Mouse (Mus musculus): Measurements from ENCODE around the gene Bmi1. TPM values are rescaled to one million over a fixed set of nuclear protein-coding genes. Genes with fewer than 3 reads are reported as not detected.

Bmi1 gene
- 9.0 and 13.0 TPM in 2 replicates for polyA plus RNA-seq (2012; rRNA removed)

DNA sequence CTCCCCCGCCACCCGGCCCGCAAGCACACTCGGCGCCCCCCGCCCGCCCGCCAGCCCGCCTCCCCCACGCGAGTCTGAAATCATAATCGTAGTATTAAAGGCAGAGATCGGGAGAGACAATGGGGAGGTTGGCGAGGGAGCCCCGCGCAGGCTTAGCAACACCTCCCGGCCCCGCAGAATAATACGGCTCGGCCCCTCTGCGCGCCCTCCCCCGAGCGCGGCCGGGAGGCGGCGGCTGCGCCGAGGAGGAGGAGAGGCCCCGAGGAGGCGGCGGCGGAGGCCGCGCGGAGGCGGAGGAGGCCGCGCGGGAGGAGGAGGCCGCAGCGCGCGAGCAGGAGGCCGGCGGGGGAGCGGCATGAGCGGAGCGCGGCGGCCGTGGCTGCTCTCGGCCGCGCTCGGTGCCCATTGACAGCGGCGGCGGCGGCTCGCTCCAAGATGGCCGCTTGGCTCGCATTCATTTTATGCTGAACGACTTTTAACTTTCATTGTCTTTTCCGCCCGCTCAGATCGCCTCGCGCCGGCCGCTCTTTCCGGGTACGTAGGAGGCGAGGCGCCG, at the start of gene Bmi1:
Bmi1 (plus strand) TSS at position 83 of the 556 bp plus-strand sequence.
- peak within 1 kb of the TSS; percentile 93 for H3K4me3 ChIP-seq (ENCODE audit: extremely low read depth, insufficient read depth, insufficient read length)
- peaks cover 8% of the 10 kb centered on the region for H3K4me1 ChIP-seq (ENCODE audit: control insufficient read depth, insufficient read depth, insufficient read length)
- H3K27me3 ChIP-seq (ENCODE audit: control insufficient read depth, insufficient read depth, low read length), result peaks cover 14% of the 10 kb centered on the region
- peak within 1 kb of the TSS; percentile 96 for H3K27ac ChIP-seq (ENCODE audit: insufficient read depth, low read length)
- no peaks in the 10 kb centered on the region for H3K36me3 ChIP-seq (ENCODE audit: control insufficient read depth, insufficient read depth, low read length)
- DNase-seq (ENCODE audit: low read depth in 1 of 2, low spot score in 2 of 2), result peak in 1 of 2 experiments; percentile 53
- TF ChIP-seq POLR2A (IDR thresholded peaks at IDR 0.05; ENCODE audit: low read depth, low read length) (no peak), CTCF (IDR thresholded peaks at IDR 0.05; ENCODE audit: extremely low read depth, insufficient read depth, insufficient read length, insufficient replicate concordance) (no peak)
- WGBS, result 1% methylated on average over 59 of the region's 77 CpGs

GRCm38 (mm10) chr2:18630547-18630946, 46.3 kb upstream of the Bmi1 start:
- WGBS, result 27% methylated on average over 5 of the region's 5 CpGs
- Histone ChIP-seq H3K27me3 (ENCODE audit: control insufficient read depth, insufficient read depth, low read length) (no peaks in the 10 kb centered on the region), H3K36me3 (ENCODE audit: control insufficient read depth, insufficient read depth, low read length) (no peaks in the 10 kb centered on the region), H3K4me3 (ENCODE audit: extremely low read depth, insufficient read depth, insufficient read length) (no peak overlapping the region), H3K4me1 (ENCODE audit: control insufficient read depth, insufficient read depth, insufficient read length) (no peaks in the 10 kb centered on the region), H3K27ac (ENCODE audit: insufficient read depth, low read length) (no peak overlapping the region)
- TF ChIP-seq CTCF (IDR thresholded peaks at IDR 0.05; ENCODE audit: extremely low read depth, insufficient read depth, insufficient read length, insufficient replicate concordance) (no peak), POLR2A (IDR thresholded peaks at IDR 0.05; ENCODE audit: low read depth, low read length) (no peak)
- DNase-seq (ENCODE audit: low read depth in 1 of 2, low spot score in 2 of 2), result no peak

DNA sequence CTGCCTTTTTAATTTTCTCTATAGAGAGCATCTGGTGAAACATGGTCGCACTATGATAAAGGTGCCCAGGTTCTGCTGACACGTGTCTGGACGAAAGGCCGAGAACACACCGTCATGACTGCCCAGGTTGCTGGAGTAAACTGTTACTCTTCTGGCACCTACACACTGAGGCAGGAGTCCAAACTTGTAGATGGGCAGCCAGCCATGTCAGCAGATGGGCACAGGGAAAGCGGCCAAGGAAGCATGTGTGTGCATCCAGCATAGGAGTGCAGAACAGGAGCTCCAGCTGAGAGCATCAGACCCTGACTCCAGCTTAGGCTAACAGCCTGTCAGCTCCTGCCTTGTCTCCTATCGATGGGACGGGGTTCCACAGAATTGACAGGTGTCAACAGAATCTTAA, 41.8 kb upstream of the Bmi1 start:
- H3K27ac ChIP-seq (ENCODE audit: insufficient read depth, low read length), result no peak overlapping the region
- TF ChIP-seq CTCF (IDR thresholded peaks at IDR 0.05; ENCODE audit: extremely low read depth, insufficient read depth, insufficient read length, insufficient replicate concordance) (no peak), POLR2A (IDR thresholded peaks at IDR 0.05; ENCODE audit: low read depth, low read length) (no peak)
- 83% methylated on average over 8 of the region's 8 CpGs for WGBS
- no peaks in the 10 kb centered on the region; the same call in 1 of the 2 replicates for H3K27me3 ChIP-seq (ENCODE audit: control insufficient read depth, insufficient read depth, low read length)
- no peaks in the 10 kb centered on the region for H3K4me1 ChIP-seq (ENCODE audit: control insufficient read depth, insufficient read depth, insufficient read length)
- H3K4me3 ChIP-seq (ENCODE audit: extremely low read depth, insufficient read depth, insufficient read length), result no peak overlapping the region
- no peaks in the 10 kb centered on the region for H3K36me3 ChIP-seq (ENCODE audit: control insufficient read depth, insufficient read depth, low read length)
- no peak for DNase-seq (ENCODE audit: low read depth in 1 of 2, low spot score in 2 of 2)

DNA sequence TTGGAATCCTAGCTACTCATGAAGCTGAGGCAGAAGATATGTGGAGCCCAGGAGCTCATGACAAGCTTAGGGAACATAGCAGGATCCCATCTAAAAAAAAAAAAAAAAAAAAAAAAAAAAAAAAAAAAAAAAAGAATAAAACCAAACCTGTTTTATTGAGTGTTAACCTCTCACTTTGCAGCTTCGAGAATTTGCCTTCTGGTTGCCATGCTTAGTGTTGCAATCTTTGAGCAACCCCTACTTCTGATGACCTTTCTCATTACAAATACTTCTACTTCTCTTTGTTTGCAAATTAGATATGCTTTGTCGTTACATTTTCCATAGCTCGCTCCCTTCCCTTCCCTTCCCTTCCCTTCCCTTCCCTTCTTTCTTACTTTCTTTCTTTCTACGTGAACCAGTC, 28.3 kb upstream of the Bmi1 start:
- DNase-seq (ENCODE audit: low read depth in 1 of 2, low spot score in 2 of 2), result no peak
- no peaks in the 10 kb centered on the region for H3K27me3 ChIP-seq (ENCODE audit: control insufficient read depth, insufficient read depth, low read length)
- no peak overlapping the region for H3K4me3 ChIP-seq (ENCODE audit: extremely low read depth, insufficient read depth, insufficient read length)
- no peaks in the 10 kb centered on the region for H3K36me3 ChIP-seq (ENCODE audit: control insufficient read depth, insufficient read depth, low read length)
- no peak overlapping the region for H3K27ac ChIP-seq (ENCODE audit: insufficient read depth, low read length)
- 81% methylated on average over 4 of the region's 4 CpGs for WGBS
- H3K4me1 ChIP-seq (ENCODE audit: control insufficient read depth, insufficient read depth, insufficient read length), result no peaks in the 10 kb centered on the region
- TF ChIP-seq CTCF (IDR thresholded peaks at IDR 0.05; ENCODE audit: extremely low read depth, insufficient read depth, insufficient read length, insufficient replicate concordance) (no peak), POLR2A (IDR thresholded peaks at IDR 0.05; ENCODE audit: low read depth, low read length) (no peak)

DNA sequence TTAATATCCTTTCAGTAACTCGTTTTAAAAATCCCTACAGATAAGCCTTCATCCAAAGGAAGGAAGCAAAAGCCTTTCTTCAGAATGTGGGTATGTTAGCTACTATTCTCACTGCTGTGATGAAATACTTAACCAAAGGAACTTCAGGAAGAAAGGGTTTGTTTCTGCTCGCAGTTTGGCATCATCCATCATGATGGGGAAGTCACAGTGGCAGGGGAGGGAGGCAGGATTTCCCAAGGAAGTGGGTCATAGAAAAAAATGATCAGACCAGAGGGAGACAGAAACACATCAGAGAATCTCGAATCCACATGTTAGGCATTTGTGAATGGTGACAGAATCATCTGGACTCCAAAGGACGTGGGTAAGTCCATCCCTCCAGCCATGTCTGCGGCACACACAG, 22.0 kb upstream of the Bmi1 start:
- Histone ChIP-seq H3K36me3 (ENCODE audit: control insufficient read depth, insufficient read depth, low read length) (no peaks in the 10 kb centered on the region), H3K27ac (ENCODE audit: insufficient read depth, low read length) (no peak overlapping the region), H3K27me3 (ENCODE audit: control insufficient read depth, insufficient read depth, low read length) (no peaks in the 10 kb centered on the region), H3K4me1 (ENCODE audit: control insufficient read depth, insufficient read depth, insufficient read length) (no peaks in the 10 kb centered on the region), H3K4me3 (ENCODE audit: extremely low read depth, insufficient read depth, insufficient read length) (no peak overlapping the region)
- TF ChIP-seq POLR2A (IDR thresholded peaks at IDR 0.05; ENCODE audit: low read depth, low read length) (no peak), CTCF (IDR thresholded peaks at IDR 0.05; ENCODE audit: extremely low read depth, insufficient read depth, insufficient read length, insufficient replicate concordance) (no peak)
- no peak for DNase-seq (ENCODE audit: low read depth in 1 of 2, low spot score in 2 of 2)
- 24% methylated on average over 5 of the region's 5 CpGs for WGBS

DNA sequence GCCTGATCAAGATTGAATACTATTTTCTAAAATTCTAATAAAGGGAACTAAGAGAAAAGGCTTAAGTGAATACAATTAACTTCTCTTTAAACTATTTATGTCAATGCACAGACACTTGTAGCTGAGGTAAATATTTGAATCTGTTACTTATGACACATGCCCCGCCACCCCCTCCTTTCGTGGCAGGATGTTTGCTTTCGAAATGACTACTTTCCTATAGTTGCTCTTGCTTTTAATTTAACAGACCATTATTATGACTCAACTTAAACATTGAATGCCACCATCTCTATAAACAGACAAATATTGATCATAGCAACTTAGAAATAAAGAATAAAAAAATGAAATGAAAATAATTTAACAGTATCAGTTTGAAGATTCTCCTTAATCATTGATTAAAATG, 12.8 kb upstream of the Bmi1 start:
- no peak overlapping the region for H3K4me3 ChIP-seq (ENCODE audit: extremely low read depth, insufficient read depth, insufficient read length)
- no peaks in the 10 kb centered on the region for H3K36me3 ChIP-seq (ENCODE audit: control insufficient read depth, insufficient read depth, low read length)
- H3K27ac ChIP-seq (ENCODE audit: insufficient read depth, low read length), result no peak overlapping the region
- no peak for DNase-seq (ENCODE audit: low read depth in 1 of 2, low spot score in 2 of 2)
- no peak for TF ChIP-seq CTCF (IDR thresholded peaks at IDR 0.05; ENCODE audit: extremely low read depth, insufficient read depth, insufficient read length, insufficient replicate concordance)
- no peak for TF ChIP-seq POLR2A (IDR thresholded peaks at IDR 0.05; ENCODE audit: low read depth, low read length)
- H3K4me1 ChIP-seq (ENCODE audit: control insufficient read depth, insufficient read depth, insufficient read length), result no peaks in the 10 kb centered on the region
- WGBS, result 74% methylated on average over 3 of the region's 3 CpGs
- no peaks in the 10 kb centered on the region for H3K27me3 ChIP-seq (ENCODE audit: control insufficient read depth, insufficient read depth, low read length)

DNA sequence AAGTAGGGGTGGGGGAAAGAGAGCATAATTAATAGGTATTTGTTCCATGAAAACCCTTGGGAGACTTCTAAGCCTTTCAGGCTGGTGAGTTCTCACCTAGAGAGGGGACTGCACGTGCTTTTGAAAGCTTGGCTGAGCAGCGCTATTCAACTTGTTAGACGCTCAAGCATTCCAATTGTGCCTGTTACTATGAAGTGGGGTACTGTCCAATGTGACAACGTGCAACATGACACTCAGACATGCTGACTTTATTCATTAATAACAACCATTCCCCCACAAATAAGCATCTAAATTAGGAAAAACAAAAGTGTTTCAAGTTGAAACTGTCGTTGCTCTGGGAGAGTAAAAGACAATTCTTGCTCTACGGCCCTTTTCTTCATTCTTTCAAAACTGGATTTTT, 5.8 kb upstream of the Bmi1 start:
- Histone ChIP-seq H3K36me3 (ENCODE audit: control insufficient read depth, insufficient read depth, low read length) (no peaks in the 10 kb centered on the region), H3K27ac (ENCODE audit: insufficient read depth, low read length) (no peak overlapping the region), H3K4me3 (ENCODE audit: extremely low read depth, insufficient read depth, insufficient read length) (no peak overlapping the region), H3K4me1 (ENCODE audit: control insufficient read depth, insufficient read depth, insufficient read length) (peaks cover under 1% of the 10 kb centered on the region; the same call in 1 of the 2 replicates), H3K27me3 (ENCODE audit: control insufficient read depth, insufficient read depth, low read length) (no peaks in the 10 kb centered on the region)
- 88% methylated on average over 6 of the region's 6 CpGs for WGBS
- no peak for DNase-seq (ENCODE audit: low read depth in 1 of 2, low spot score in 2 of 2)
- TF ChIP-seq CTCF (IDR thresholded peaks at IDR 0.05; ENCODE audit: extremely low read depth, insufficient read depth, insufficient read length, insufficient replicate concordance), result no peak
- TF ChIP-seq POLR2A (IDR thresholded peaks at IDR 0.05; ENCODE audit: low read depth, low read length), result no peak

Data from spleen, adult 2 months (tissue).